Mouse (Mus musculus) ZHBTc4 (cell line): Measurements from ENCODE around the gene Creb3l1.

Source experiments
- DNase-seq: peaks from one replicate; pipeline ENCODE4 v3.0.0-alpha.2; 2011; ENCODE audit warnings: low read depth, low spot score

Gene Creb3l1

DNA sequence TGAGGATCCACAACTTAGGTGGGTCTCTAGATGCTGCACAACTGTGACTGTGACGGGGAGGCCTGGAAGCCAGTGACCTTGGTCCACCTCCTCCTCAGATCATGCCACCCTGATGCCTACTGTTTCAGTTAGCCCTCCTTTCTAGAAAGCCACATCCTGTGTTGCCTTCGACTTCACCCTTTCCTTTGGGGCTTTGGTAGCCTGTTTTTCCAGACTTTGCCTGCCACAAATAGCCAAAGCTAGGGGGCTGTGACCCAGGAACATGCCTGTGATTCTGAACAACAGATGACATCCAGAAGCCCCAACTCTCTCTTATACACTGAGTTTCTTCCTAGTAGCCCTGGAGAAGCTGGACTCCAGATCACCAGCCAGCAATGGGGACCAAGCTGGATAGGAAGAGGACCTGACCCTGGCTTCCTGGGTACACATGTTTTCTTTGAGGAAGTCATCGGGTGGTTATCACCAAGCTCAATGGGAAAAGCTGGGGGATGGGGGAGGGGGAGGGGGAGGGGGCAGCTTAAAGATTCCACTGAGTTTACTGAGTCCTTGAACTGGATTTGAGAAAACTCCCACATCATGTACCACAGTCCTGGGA lies 59.6 kb downstream of the Creb3l1 start:
- DNase-seq = no peak

DNA sequence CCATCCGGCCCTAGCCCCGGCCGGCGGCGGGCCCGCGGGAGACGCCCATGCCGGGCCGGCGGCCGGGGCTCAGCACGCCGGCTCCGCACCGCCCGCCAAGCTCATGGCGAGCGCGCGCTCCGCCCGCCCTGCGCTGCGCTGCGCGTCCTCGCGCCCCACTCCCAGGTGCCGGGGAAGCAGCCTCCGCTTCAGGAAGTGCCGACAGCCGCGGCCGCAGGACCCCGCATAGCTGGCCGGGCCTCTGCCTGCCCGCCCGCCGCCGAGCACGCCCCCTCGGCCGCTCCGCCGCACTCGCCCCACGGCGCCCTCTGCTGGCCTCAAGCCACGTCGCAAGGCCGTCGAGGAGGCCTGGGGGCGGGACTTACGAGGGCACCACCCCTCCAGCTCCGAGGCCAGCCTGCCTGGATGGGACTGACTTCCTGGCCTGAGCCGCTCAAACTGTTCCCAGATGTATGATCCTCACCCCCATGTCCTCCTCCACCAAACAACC lies 60.8 kb downstream of the Creb3l1 start:
- DNase-seq = peak; percentile 96

DNA sequence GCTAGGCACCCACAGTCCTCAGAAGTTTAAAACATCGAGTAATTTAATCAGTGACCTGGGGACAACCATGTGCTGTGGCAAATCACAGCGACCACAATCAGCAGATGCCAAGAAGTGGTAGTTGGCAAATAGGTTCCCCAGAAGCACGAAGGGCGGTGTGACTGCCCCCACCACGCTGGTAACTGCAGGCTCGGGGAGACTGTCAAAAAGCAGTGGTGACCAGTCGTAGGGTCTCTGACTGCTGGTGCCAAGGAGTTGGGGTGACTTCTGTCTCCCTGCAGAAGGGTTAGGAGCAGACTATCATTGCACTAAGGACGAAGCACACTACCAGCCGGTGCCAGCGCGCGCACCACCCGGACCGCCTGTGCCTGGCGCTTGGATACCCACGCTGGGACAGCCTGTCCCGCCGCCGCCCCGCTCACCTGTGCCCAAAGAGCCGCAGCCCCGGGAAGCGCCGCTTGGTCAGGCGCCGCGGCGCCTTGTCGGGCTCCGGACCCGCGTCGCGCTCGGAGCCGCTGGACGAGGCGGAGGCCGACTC lies 61.4 kb downstream of the Creb3l1 start:
- DNase-seq = peak; percentile 50

DNA sequence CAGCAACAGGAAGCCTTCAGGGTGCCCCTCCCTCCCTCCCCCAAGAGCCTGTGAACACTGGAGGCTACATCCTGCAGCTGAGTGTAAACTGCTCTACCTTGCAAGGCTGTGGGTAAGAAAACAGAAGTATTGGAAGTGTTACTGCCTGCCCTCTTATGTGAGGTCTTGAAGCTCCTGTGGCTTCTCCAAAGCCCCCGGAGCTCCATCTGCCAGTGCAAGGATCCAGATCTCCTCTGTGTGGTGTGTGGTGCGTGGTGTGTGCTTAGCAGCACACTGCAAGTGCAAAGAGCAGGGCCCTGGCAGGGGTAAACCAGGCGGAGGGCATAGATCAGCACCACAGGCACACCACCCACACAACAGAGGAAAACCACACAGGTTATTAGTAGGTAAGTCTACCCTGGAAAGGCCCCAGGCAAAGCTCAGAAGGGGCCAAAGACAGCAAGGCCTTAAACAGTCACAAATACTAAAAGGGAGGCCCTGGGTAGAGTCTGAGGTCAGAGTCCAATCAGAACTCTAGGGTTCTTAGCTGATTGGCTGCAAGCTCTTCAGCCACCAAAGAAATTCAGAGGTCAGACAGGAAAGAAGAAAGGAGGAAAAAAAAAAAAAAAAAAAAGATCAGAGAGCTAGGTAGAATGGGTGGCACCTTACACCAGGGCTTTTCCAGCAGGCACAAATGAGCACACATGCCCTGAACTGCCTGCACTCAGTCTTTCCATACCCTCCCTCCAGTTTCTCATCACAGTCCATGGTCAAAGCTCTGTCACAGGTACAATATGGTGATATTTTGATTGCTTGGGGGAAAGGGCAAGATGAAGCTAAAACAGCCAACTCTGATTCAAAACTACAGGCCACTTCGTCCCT lies 62.2 kb downstream of the Creb3l1 start:
- no peak for DNase-seq

DNA sequence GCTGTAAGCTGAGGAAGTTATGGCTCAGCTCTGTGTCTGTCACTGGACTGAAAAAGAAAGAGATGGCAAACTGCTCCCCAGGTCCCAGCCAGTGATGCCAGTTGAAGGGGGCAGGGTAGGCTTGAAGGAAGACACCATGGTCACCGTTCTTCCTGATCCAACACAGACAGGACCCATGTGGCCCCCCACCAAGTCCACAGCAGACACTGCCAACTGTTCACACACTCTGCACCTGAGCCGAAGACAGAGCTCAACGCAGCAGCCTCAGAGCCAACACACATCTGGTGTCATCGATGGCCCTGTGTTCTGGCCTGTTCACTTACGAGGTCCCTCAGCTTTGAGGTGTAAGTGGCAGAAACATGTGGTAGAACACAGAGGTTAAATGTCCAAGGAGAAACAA lies 63.8 kb downstream of the Creb3l1 start:
- no peak for DNase-seq

DNA sequence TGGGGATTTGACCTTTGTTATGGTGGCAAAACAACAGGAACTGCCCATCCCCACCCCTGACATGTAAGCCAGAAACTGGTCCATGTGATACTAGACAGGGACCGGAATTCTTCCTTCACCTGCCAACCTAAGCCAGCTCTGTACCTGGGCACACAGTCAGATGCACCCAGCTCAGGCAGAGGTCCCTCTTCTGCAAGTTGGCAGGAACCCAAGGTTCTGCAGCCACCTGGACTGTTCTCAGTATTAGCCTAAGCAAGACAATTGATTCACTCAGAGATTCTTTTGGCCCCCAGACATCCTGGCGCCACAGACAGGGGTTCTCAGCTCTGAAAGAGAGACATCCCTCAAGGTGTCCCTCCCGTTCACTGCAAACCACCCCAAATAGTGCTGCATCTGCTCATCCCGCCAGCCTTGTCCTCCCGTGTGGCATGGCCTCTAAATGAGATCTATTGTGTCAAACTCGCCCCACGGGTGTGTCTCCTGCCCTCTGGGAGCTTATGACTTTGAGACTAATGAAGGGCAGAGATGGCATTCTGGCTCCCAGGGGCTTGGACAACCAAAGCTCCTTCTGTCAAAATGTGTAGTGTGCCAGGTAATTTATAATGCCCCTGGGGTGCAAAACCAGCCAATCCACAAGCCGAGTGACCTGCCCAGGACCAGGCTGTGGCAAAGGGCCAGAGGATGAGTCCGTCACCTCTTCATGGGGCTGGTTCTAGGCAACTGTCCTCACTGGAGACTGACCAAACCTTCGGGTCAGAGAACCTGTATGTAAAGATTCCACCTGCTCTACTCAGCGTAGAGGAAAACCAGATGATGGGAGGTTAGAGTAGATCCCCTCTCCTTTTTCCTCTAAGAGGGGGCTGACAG lies 64.5 kb downstream of the Creb3l1 start:
- DNase-seq = no peak

DNA sequence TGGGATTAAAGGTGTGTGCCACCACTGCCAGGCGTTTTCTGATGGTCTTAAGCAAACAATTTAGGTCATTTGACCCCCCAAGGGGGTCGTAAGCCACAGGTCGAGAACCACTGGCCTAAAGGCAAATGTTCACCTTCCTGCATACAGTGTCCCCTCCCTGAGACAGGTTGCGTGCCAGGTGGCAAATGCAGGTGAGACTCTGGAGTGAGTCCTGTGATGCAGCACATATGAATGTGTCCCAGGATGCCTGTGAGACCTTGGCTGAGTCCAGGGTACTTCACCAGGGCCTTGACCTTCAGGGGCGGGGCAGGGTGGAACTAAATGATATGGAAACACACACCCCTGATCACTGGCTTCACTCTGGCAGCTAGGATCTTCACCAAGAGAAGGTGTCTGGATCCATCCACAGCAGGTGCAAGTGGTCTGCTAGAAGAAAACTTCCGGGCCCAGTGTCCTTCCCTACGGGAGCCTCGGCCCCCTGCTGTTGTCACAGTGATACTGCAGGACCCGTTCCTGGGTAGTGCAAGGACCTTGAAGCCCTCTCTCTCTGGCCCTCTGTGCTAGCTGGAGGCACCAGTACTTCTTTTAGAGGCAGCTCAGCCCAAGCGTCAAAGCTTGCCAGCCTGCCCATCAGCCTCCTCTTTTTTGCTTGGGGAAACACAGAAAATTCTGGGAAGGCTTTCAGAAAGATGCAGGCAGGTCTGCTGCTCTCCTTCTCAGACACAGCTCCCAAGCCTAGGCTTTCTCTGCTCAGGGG lies 65.4 kb downstream of the Creb3l1 start:
- DNase-seq = peak; percentile 79

DNA sequence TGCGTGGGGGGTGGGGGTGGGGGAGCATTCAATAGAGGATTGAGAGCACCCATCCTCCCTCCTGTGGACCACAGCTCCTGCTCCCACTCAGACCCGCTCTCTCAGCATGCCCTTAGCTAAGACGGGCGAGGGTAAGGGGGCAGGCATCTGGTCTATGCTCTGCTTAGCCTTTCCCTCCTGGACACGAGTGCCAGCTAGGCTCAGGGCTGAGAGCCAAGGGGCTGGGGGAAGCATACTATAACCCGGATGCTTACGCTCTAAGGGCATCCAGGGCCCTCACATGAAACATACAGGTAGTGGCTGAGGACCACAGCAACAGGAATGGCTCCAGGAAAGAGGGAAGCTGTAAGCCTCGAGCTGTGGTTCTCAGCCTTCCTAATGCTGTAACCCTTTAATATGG lies 66.3 kb downstream of the Creb3l1 start:
- no peak for DNase-seq

DNA sequence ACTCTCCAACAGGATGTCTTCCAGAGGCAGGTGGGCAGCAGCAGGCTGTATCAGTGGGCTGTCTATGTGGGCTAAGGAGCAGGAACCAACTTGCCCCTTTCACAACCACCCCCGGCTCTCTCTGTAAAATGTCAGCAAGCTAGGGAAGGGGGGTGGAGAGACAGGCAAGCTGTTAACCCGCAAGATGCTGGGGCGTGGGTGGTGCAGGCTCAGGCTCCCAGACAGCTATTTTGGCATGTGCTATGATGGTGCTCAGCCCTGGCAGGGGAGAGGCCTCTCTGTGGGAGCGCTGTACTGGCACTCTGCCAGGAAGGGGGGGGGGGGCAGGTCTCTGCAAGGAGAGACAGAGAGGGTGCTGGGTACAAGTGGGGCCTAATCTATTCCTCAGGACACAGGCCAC lies 67.2 kb downstream of the Creb3l1 start:
- DNase-seq = no peak

DNA sequence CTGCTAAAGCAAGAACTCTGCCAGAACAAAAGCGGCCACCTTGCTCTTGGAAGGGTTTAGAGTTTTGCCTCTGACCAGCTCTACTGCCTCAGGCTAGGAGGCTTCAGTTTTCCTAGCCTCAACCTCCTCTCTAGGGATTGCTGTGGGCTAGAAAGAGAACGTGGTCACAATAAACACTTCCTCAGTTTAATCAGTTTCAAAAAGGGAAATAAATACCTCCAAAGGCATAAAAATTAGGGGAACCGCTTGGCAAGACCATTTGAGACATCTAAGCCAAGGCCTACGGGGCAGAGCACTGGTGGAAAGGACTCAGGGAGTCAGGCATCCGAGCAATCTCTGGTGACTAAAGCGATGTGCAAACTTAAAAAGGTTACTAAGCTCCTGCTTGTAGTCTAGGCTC lies 68.4 kb downstream of the Creb3l1 start:
- no peak for DNase-seq

DNA sequence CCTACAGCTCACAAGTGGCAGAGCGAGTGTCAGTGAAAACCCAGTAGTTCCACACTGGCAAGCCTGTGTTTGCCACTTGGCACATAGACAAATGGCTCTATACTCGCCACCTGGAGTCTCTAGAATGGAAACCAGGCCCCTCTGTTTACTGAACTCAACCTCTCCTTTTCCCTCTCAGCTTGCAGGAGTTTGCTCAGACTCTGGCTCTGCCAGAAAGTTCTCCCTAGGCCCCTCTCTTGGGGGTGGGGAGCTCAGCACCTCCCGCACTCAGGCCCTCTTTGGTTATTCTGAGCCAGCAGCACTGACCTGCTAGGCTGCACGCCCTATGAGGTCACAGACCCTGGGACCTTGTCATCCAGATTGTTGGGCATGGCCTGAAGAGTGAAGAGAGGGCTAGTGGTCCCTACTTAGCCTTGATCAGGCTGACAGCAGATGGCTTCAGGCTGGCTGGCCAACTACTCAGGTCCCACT lies 69.1 kb downstream of the Creb3l1 start:
- no peak for DNase-seq

DNA sequence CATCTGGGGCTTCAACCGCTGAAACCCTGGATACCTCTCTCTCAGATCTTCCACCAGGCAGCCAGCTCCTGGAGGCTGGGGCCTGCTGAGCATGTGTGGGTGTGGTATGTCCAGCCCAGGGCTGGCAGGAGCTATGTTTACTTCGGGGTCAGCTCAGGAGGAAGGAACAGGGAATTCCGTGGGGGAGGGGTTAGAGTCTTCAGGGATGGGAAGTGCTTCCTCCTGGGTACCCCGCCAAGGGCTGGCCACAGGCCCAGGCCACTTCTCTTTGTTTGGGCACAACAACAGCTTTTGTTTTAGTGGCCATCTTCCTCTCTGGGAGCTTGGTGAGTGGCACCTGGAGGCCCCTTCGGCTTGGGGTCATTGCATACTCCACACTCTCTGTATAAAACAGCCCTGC lies 70.5 kb downstream of the Creb3l1 start:
- no peak for DNase-seq

DNA sequence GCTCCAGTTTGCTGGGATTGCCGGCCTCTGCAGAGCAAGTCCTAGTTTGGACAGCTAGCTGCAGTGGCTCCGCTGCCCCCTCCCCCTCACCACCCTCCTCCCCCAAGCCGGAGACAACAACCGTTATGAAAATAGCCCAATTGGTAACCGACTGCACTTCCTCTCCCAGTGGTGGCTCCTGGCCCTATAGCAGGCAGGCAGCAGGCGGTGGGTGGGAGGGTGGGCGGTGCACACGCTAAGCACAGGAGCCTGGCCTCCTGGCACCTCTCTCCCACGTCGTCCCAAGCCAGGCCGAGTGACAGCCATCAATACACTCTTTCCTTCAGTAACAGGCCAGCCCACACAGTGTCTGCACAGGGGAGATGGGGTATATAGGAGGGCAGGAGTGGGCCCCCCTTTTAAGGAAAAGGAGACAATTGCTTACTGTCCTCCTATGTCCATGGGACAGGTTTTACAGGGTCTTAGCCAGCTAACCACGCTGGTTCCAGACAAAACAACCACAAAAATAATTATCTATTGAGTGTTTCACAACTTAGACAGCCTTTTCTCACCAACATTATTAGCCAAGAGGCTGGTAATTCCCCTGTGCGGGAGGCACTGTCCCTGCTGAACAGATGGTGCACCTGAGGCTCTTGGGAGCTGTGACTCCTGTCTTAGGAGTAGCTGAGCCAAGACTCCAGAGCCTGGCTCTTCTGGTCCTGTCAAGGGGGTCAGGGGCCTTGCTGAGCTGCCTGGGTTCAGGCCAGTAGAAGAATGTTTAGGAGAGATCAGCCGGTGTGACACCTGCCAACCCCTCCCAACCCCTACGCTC lies 73.8 kb downstream of the Creb3l1 start:
- peak; percentile 71 for DNase-seq

DNA sequence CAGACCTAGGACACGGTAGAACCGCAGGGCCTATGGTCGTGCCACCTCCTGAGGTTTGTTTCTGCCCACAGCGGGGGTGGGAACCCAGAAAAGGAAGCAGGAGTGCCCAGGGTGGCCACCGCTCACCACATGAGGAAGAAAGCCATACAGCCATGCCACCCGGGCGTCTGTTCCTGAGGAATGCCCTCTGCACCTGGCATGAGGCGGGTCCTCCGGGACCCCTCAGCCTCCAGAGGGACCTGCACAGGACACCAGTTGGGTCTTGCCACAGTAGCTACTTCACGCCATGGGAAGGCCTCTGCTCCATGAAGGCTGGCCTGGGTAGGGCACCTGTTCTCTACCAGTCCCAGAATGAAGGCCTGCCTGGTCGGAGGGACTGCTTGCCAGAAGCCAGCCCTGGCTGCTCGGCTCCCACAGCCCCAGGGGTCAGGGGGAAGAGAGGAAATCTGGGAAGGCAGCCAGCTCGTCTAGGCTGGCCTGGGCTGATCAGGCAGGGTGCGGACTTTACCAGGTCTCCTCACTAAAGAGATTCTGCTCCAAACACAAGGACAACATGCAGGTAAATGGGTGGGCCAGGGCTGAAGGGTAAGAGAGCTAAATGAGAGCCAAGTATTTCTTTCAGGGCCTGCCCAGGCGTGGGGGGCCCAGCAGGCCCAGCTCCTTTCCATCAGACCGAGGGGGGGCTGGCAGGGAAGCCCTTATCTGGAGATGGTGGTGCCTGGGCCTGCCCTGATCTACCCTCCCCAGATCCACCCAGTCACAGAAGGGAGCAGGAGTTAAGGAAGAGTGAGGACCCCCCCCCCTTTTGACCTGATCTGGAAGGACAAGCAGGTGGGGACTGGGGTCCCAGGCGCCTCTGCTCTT lies 74.7 kb downstream of the Creb3l1 start:
- no peak for DNase-seq

DNA sequence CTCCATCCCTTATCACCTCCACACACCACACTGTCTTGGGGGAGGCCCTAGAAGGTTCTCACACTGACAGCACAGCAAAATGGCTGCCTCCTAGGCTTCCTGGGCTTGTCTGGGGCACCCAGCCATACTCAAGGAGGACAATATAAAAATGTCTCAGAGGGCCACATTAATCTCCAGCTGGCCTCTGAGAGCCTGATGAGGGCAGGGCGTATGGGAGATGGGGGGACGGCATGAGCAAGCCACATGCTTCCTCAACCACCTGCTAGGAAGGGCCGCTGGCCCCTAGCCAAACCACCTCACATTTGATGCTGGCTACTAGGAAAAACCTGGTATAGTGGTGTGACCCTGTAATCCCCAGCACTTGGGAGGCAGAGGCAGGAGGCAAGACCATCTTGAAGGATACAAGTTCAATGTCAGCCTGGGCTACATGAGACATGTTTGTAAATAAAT lies 75.5 kb downstream of the Creb3l1 start:
- DNase-seq = no peak

DNA sequence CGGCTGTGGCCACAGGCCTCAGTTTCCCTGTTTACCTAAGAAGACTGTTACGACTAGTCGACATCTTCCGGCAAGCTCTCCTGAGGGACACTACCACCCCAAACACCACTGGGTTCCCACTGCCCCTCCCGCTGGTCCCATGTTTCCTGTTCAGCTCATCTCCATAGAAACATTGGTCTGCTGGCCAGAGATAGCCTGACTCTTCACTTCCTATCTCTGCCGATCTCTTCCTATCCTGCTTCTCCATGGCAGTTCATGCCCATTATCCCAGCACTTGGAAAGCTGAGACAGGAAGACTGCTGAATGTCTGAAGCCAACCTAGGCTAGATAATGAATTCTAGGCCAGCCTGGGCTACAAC lies 76.2 kb downstream of the Creb3l1 start:
- no peak for DNase-seq

DNA sequence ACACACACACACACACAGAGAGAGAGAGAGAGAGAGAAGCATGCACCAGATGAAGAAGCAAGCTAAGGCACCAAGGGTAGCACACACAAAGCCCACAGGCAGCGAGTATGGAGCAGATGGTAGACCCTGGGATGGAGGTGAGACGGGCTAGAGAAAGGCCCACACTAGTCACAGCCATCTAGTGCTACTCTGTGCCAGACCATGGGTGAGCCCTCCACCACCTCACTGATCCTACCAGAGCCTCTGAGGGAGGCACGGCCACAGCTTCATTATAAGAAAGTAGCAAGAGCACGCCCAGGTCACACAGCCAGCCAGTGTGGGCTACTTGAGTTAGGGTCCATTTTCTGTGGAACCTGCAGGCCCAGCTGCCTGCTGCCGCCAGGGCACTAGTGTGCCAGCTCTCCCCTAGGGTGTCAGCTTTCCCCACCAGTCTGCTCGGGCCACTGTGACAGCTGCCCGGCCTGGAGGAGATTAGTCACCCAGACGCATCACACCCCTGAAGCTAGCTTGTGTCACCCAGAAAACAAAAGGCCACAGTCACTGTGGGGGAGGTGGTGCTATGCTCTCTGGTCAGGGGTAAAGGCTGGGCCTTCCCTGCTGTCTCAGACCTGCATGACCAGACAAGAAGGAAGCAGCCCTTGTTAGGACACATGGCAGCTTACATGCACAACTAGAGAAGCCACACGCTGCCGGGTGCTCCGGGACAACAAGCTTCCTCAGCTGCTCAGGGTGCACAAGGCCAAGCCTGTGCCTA lies 76.7 kb downstream of the Creb3l1 start:
- no peak for DNase-seq

DNA sequence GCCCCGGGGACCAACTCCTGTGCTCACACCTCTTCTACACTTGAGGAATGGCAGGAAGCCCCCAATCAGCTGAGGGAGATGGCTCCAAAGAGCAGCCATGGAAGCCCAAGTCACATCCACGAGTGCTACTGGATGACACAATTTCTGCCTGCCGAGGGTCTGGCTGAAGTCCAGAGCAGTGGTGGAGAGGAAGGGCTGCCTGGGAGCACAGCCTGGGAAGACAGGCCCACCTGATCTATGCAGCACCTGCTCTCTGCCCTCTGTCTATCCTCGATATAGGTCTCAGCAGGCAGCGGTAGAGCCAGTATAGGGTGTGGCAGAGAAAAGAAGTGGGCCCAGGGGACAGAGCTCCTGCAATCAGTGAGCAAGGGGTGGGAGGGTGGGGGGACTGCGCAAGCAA lies 77.5 kb downstream of the Creb3l1 start:
- DNase-seq = no peak

DNA sequence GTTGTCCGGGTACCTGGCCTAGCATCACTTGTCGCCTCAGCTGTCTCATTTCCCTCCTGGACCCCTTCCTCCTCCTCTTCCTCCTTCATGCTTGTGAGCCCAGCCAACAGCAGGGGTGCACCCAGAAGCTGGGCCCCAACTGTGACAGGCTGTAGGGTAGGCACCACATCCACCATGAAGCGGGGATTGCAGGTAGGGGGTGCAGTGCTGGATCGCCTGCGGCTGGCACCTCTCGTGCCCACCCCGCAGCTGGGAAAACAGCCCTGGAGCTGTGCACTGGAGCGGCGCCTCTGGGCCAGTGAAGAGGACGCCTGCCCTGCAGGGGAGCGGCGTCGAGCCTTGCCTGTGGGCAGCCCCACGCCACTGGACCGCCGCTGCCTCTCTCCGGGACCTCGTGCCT lies 78.8 kb downstream of the Creb3l1 start, which contains the start of gene Gm9821:
Gene Gm9821 (plus strand): TSS at position 221 of the 400 bp plus-strand sequence.
- DNase-seq = no peak
